Mouse (Mus musculus) left cerebral cortex, adult 11 months (tissue): ENCODE measurements around the gene Mre11a.
"Not testable (repeated sequence)": the region's sequence is repeated elsewhere in the genome, so short reads cannot be mapped to it uniquely, and the experiment has no call there.

Experiments used
- DNase-seq: peaks from one replicate; pipeline ENCODE4 v3.0.0; 2022; ENCODE audit warnings: low spot score

Gene Mre11a

GRCm38 (mm10) chr9:14870802-14871201 is 86.3 kb downstream of the Mre11a start:
- no peak for DNase-seq

- no peak for DNase-seq
Observed at GRCm38 (mm10) chr9:14871536-14871935, 87.1 kb downstream of the Mre11a start.

GRCm38 (mm10) chr9:14872181-14872930 is 87.9 kb downstream of the Mre11a start:
- DNase-seq, result no peak

- DNase-seq, result no peak
Observed at GRCm38 (mm10) chr9:14875743-14876507, 91.5 kb downstream of the Mre11a start.

- not testable (repeated sequence) for DNase-seq
Observed at GRCm38 (mm10) chr9:14876566-14876965, 92.1 kb downstream of the Mre11a start.

GRCm38 (mm10) chr9:14884641-14885040 is 100.2 kb downstream of the Mre11a start:
- DNase-seq, result no peak

GRCm38 (mm10) chr9:14885151-14885550 is 100.7 kb downstream of the Mre11a start:
- no peak for DNase-seq

GRCm38 (mm10) chr9:14885954-14886353 is 101.5 kb downstream of the Mre11a start:
- DNase-seq, result no peak
